Mouse (Mus musculus) heart, postnatal 0 days (tissue): ENCODE data around the gene Pex14. TPM values are rescaled to one million over a fixed set of nuclear protein-coding genes. Genes with fewer than 3 reads are reported as not detected.

ENCODE experiments used
- ATAC-seq: fragments of 200-750 bp; cut with Nextera tagmentation; 2 replicates; pipeline ENCODE4 v1.8.0; 2017; ENCODE audit warnings: low read depth, moderate number of reproducible peaks, moderate library complexity; ENCODE audit not compliant: insufficient read depth
- DNase-seq: peaks from one replicate; pipeline ENCODE4 v3.0.0-alpha.2; 2016; ENCODE audit warnings: low spot score
- H3K27ac ChIP-seq: fragments of 300-500 bp; sonication (generic); 2 replicates; pipeline ENCODE4 v1.5.1; 2014; ENCODE audit warnings: low read depth, mild to moderate bottlenecking
- H3K27me3 ChIP-seq: fragments of 300-500 bp; sonication (generic); 2 replicates; pipeline ENCODE4 v1.6.1; 2014; ENCODE audit warnings: low read length, mixed read lengths; ENCODE audit not compliant: control insufficient read depth, insufficient read depth
- H3K36me3 ChIP-seq: fragments of 300-500 bp; sonication (generic); replicated peaks from 2 replicates; pipeline ENCODE4 v1.6.1; 2014; ENCODE audit warnings: low read length, mixed read lengths; ENCODE audit not compliant: control insufficient read depth, insufficient read depth
- H3K4me1 ChIP-seq: fragments of 300-500 bp; sonication (generic); 2 replicates; pipeline ENCODE4 v1.6.1; 2014; ENCODE audit warnings: antibody characterized with exemption; ENCODE audit not compliant: control insufficient read depth, insufficient read depth
- H3K4me2 ChIP-seq: fragments of 300-500 bp; sonication (generic); 2 replicates; pipeline ENCODE4 v1.6.1; 2014; ENCODE audit warnings: low read depth, mild to moderate bottlenecking, low read length, moderate library complexity
- H3K4me3 ChIP-seq: fragments of 300-500 bp; sonication (generic); 2 replicates; pipeline ENCODE4 v1.5.1; 2014; ENCODE audit warnings: low read depth, low read length
- H3K9ac ChIP-seq: fragments of 300-500 bp; sonication (generic); replicated peaks from 2 replicates; pipeline ENCODE4 v1.6.1; 2014; ENCODE audit warnings: low read depth, low read length, mixed read lengths
- H3K9me3 ChIP-seq: fragments of 300-500 bp; sonication (generic); replicated peaks from 2 replicates; pipeline ENCODE4 v1.6.1; 2016; ENCODE audit warnings: low read length; ENCODE audit not compliant: control insufficient read depth
- CTCF ChIP-seq: IDR thresholded peaks from 2 replicates; pipeline ENCODE4 v1.5.1; 2016; ENCODE audit warnings: antibody characterized with exemption, control low read depth, low read depth
- EP300 ChIP-seq: IDR thresholded peaks from 2 replicates; pipeline ENCODE4 v1.6.1; 2016; ENCODE audit warnings: antibody characterized with exemption, low read depth
- WGBS: fragments of 180-500 bp; shearing (Covaris S2); extraction: QIAGEN DNeasy Blood & Tissue Kit; methylation state at CpG from one replicate; pipeline ENCODE4 v1.1.7; 2014; 5-methylcytosine and 5-hydroxymethylcytosine counted together
- polyA plus RNA-seq: library from polyadenylated mRNA; unstranded; fragments of >200 nt; fragmentation: Nextera tagmentation; extraction: Ambion mirVana; gene quantifications from 2 replicates; pipeline ENCODE4 v1.2.1, GENCODE M21; 2015
- total RNA-seq: library from RNA; depleted of rRNA; stranded (reverse); fragments of >200 nt; gene quantifications from 2 replicates; pipeline ENCODE4 v1.2.3, GENCODE M21; 2014; ENCODE audit warnings: low replicate concordance

Gene Pex14
- total and polyA plus RNA-seq, 2 experiments from 2014 or later = 38.1 to 43.9 TPM

DNA sequence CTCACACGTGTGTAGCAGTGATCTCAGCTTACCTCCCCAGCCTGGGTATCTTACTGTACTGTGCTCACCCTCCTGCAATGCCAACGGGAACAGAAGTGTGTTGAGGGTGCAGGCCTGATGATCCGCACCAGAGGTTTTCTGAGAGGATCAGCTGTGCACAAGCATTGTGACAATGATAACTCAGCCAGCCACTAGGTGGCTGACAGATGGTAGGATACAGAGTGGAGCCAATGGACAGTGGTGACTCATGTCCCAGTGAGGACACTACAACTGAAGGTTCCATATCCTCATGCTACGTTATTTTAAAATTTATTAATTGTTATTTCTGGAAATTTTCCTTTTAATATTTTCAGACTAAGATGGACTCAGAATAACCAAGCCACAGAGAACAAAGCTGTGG lies 68.2 kb downstream of the Pex14 start:
- ATAC-seq (peak; percentile 60; the same call in 1 of the 2 replicates), DNase-seq (no peak)
- WGBS = 73% methylated on average over 4 of the region's 4 CpGs
- H3K4me1 ChIP-seq = no peaks in the 10 kb centered on the region
- H3K27ac ChIP-seq = no peak overlapping the region
- no peak for TF ChIP-seq EP300
- peak; percentile 45 for TF ChIP-seq CTCF
- no peaks in the 10 kb centered on the region for H3K27me3 ChIP-seq
- no peak overlapping the region for H3K9ac ChIP-seq
- 0 out of 2 replicates have a peak, but pooled peaks cover 4% of the 10 kb centered on the region for H3K36me3 ChIP-seq
- no peaks in the 10 kb centered on the region for H3K9me3 ChIP-seq
- no peak overlapping the region for H3K4me2 ChIP-seq
- no peak overlapping the region for H3K4me3 ChIP-seq

DNA sequence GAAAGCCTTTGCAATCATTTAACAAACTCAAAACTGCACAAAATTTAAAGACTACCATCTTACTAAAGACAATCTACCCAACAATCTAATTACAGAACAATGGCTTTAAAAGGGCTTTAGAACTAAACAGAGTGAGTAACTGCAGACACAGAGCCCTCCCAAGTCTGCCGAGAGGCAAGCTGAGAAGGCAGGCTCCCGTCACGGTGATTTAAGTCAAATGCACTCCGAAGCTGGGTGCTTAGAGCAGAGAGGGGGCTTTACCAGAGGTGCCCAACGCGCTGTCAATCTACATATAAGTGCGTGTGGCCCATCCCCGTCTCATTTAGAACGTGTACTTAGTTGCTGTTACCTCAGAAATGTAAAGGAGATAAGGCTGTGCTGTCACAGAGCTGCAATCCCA lies 72.1 kb downstream of the Pex14 start:
- TF ChIP-seq CTCF (no peak), EP300 (no peak)
- ATAC-seq (no peak), DNase-seq (no peak)
- Histone ChIP-seq H3K36me3 (0 out of 2 replicates have a peak, but pooled peaks cover 4% of the 10 kb centered on the region), H3K27ac (no peak overlapping the region), H3K9ac (no peak overlapping the region), H3K9me3 (no peaks in the 10 kb centered on the region), H3K4me3 (no peak overlapping the region), H3K4me2 (no peak overlapping the region), H3K4me1 (no peaks in the 10 kb centered on the region), H3K27me3 (no peaks in the 10 kb centered on the region)
- 72% methylated on average over 9 of the region's 9 CpGs for WGBS

DNA sequence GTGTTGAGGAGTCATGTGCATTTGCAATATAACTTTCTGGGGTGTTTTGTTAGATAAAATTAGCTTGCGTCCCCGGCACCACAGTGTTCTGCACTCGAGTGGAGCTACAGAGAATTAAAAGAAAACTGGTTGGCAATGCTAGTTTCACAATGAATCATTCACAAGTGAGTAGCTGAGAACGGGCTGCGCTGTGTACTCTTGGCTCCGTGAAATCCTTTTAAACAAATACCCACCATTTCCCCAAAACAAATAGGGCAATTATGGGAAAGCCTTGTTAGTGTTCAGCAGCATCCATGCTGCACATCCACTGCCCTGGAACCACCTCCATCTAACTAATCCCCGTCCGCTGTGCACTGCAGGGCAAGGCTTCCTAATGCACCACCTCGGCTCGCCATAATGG lies 74.4 kb downstream of the Pex14 start:
- ATAC-seq (no peak), DNase-seq (no peak)
- no peak overlapping the region for H3K27ac ChIP-seq
- no peak overlapping the region for H3K4me2 ChIP-seq
- 88% methylated on average over 10 of the region's 10 CpGs for WGBS
- no peak overlapping the region for H3K4me3 ChIP-seq
- H3K36me3 ChIP-seq = no peaks in the 10 kb centered on the region
- H3K9ac ChIP-seq = no peak overlapping the region
- TF ChIP-seq EP300 (no peak), CTCF (no peak)
- H3K4me1 ChIP-seq = no peaks in the 10 kb centered on the region
- H3K9me3 ChIP-seq = no peaks in the 10 kb centered on the region
- H3K27me3 ChIP-seq = no peaks in the 10 kb centered on the region

- Histone ChIP-seq H3K27ac (no peak overlapping the region), H3K9me3 (no peaks in the 10 kb centered on the region), H3K4me1 (no peaks in the 10 kb centered on the region), H3K9ac (no peak overlapping the region), H3K4me3 (no peak overlapping the region), H3K36me3 (no peaks in the 10 kb centered on the region; the same call in 1 of the 2 replicates), H3K4me2 (no peak overlapping the region), H3K27me3 (no peaks in the 10 kb centered on the region)
- ATAC-seq = no peak
- no peak for DNase-seq
- TF ChIP-seq EP300 (no peak), CTCF (no peak)
Measured at GRCm38 (mm10) chr4:149021021-149021420, 78.7 kb downstream of the Pex14 start.

- no peak for DNase-seq
- no peak overlapping the region for H3K27ac ChIP-seq
Measured at GRCm38 (mm10) chr4:149019456-149019855, 80.2 kb downstream of the Pex14 start.

DNA sequence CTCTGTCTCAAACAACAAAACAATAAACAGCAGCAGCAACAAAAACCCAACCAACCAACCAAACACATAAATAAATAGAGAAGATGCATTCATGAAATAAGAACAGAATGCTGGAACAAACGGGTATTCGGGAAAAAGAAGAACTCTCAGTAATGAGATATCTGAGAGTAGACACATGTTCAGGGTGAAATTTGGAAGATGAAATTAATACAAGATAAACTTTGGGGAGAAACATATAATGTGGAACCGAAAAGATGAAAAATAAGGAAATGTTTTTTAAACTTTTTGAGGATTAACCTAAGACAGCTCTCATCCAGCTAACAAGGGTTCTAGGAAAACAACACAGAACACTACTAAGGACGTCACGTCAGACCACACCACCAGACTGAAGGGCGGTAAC lies 92.9 kb downstream of the Pex14 start:
- Histone ChIP-seq H3K4me2 (no peak overlapping the region), H3K36me3 (no peaks in the 10 kb centered on the region), H3K4me3 (no peak overlapping the region), H3K4me1 (no peaks in the 10 kb centered on the region), H3K27me3 (no peaks in the 10 kb centered on the region), H3K9ac (no peak overlapping the region), H3K27ac (no peak overlapping the region), H3K9me3 (no peaks in the 10 kb centered on the region)
- 91% methylated on average over 6 of the region's 6 CpGs for WGBS
- TF ChIP-seq CTCF = no peak
- ATAC-seq (no peak), DNase-seq (no peak)

More at GRCm38 (mm10) chr4:149019456-149019855, 80.2 kb downstream of the Pex14 start:
- WGBS = 76% methylated on average over 6 of the region's 6 CpGs
- no peaks in the 10 kb centered on the region; the same call in 1 of the 2 replicates for H3K36me3 ChIP-seq
- no peaks in the 10 kb centered on the region for H3K9me3 ChIP-seq
- H3K27me3 ChIP-seq = no peaks in the 10 kb centered on the region
- H3K9ac ChIP-seq = no peak overlapping the region
- no peak overlapping the region for H3K4me3 ChIP-seq
- TF ChIP-seq EP300 (no peak), CTCF (no peak)
- H3K4me2 ChIP-seq = no peak overlapping the region
- ATAC-seq = no peak
- no peaks in the 10 kb centered on the region for H3K4me1 ChIP-seq
